ENCODE assay signal across 7 mouse cellular contexts in genomic region chr9:71592577-71593285, GRCm38 (mm10). TPM values are rescaled to one million over a fixed set of nuclear protein-coding genes. Genes with fewer than 3 reads are reported as not detected.
DNase-seq lines count a peak whose midpoint lies in the region; ATAC-seq and TF ChIP-seq lines count a peak whose summit lies in the region.

No protein-coding gene starts in this region.

- no peak for TF ChIP-seq POLR2A in spleen, adult 2 months (IDR thresholded peaks at IDR 0.05; ENCODE audit: low read depth, low read length)

- DNase-seq in spleen, adult 2 months (ENCODE audit: low read depth in 1 of 2, low spot score in 2 of 2), result no peak
- no peak for DNase-seq in spleen, postnatal 10 days (ENCODE audit: low spot score in 2 of 2)
- DNase-seq in layer of hippocampus, postnatal 10 days (ENCODE audit: low spot score in 2 of 2), result no peak
- DNase-seq in cerebellum, postnatal 14 days, result no peak

- peaks cover 16% of the 10 kb centered on the region; the same call in 1 of the 2 replicates for H3K4me1 ChIP-seq in spleen, adult 2 months (ENCODE audit: control insufficient read depth, insufficient read depth, insufficient read length)
- peaks cover 4% of the 10 kb centered on the region for H3K4me1 ChIP-seq in forebrain, embryonic 16.5 days (replicated peaks; ENCODE audit: control insufficient read depth, insufficient read depth, low read length)
- H3K4me1 ChIP-seq in limb, embryonic 13.5 days, result peaks cover 27% of the 10 kb centered on the region
- H3K4me1 ChIP-seq in stomach, embryonic 14.5 days (ENCODE audit: control insufficient read depth, insufficient read depth, low read length), result peaks cover 7% of the 10 kb centered on the region; the same call in 1 of the 2 replicates

- no peaks in the 10 kb centered on the region for H3K27me3 ChIP-seq in spleen, adult 2 months (ENCODE audit: control insufficient read depth, insufficient read depth, low read length)
- H3K27me3 ChIP-seq in forebrain, embryonic 16.5 days (replicated peaks; ENCODE audit: control insufficient read depth, insufficient read depth, low read length), result no peaks in the 10 kb centered on the region
- H3K27me3 ChIP-seq in limb, embryonic 13.5 days, result peaks cover 21% of the 10 kb centered on the region
- no peaks in the 10 kb centered on the region for H3K27me3 ChIP-seq in stomach, embryonic 14.5 days (ENCODE audit: control insufficient read depth, insufficient read depth, low read length)

- TF ChIP-seq CTCF in spleen, adult 2 months (IDR thresholded peaks at IDR 0.05; ENCODE audit: extremely low read depth, insufficient read depth, insufficient read length, insufficient replicate concordance), result no peak

- H3K9ac ChIP-seq in forebrain, embryonic 16.5 days (replicated peaks; ENCODE audit: low read depth, low read length), result peak overlapping the region; percentile 65
- H3K9ac ChIP-seq in limb, embryonic 13.5 days, result peak overlapping the region; percentile 78
- no peak overlapping the region for H3K9ac ChIP-seq in stomach, embryonic 14.5 days (replicated peaks; ENCODE audit: low read depth, low read length)

- peak overlapping the region; percentile 67 for H3K4me2 ChIP-seq in forebrain, embryonic 16.5 days (ENCODE audit: low read length)
- peak overlapping the region; percentile 89 for H3K4me2 ChIP-seq in limb, embryonic 13.5 days (replicated peaks)
- H3K4me2 ChIP-seq in stomach, embryonic 14.5 days (replicated peaks; ENCODE audit: low read depth, low read length), result peak overlapping the region; percentile 62

- H3K9me3 ChIP-seq in forebrain, embryonic 16.5 days (ENCODE audit: control insufficient read depth, low read length), result no peaks in the 10 kb centered on the region
- H3K9me3 ChIP-seq in limb, embryonic 13.5 days, result no peaks in the 10 kb centered on the region
- no peaks in the 10 kb centered on the region for H3K9me3 ChIP-seq in stomach, embryonic 14.5 days (ENCODE audit: control insufficient read depth, low read depth, low read length)

- 44% methylated on average over 6 of the region's 6 CpGs for WGBS in spleen, adult 2 months
- 37% methylated on average over 6 of the region's 6 CpGs for WGBS in forebrain, embryonic 16.5 days
- WGBS in limb, embryonic 13.5 days, result 41% methylated on average over 6 of the region's 6 CpGs
- 36% methylated on average over 6 of the region's 6 CpGs for WGBS in stomach, embryonic 14.5 days

- no peak for ATAC-seq in forebrain, embryonic 16.5 days
- ATAC-seq in limb, embryonic 13.5 days (ENCODE audit: low FRiP score, low read depth), result no peak
- ATAC-seq in stomach, embryonic 14.5 days (ENCODE audit: insufficient number of reproducible peaks, insufficient read depth, low FRiP score, low read depth), result no peak; the same call in 1 of the 2 replicates

- H3K27ac ChIP-seq in spleen, adult 2 months (ENCODE audit: insufficient read depth, low read length), result no peak overlapping the region
- no peak overlapping the region for H3K27ac ChIP-seq in forebrain, embryonic 16.5 days (ENCODE audit: low read length)
- H3K27ac ChIP-seq in limb, embryonic 13.5 days, result no peak overlapping the region
- no peak overlapping the region for H3K27ac ChIP-seq in stomach, embryonic 14.5 days (ENCODE audit: low read length)

- peak overlapping the region; percentile 64; the same call in 1 of the 2 replicates for H3K4me3 ChIP-seq in spleen, adult 2 months (ENCODE audit: extremely low read depth, insufficient read depth, insufficient read length)
- H3K4me3 ChIP-seq in forebrain, embryonic 16.5 days (replicated peaks; ENCODE audit: low read length), result peak overlapping the region; percentile 54
- peak overlapping the region; percentile 67 for H3K4me3 ChIP-seq in limb, embryonic 13.5 days
- H3K4me3 ChIP-seq in stomach, embryonic 14.5 days (ENCODE audit: low read depth, low read length), result peak overlapping the region; percentile 47

- H3K36me3 ChIP-seq in spleen, adult 2 months (ENCODE audit: control insufficient read depth, insufficient read depth, low read length), result no peaks in the 10 kb centered on the region
- no peaks in the 10 kb centered on the region for H3K36me3 ChIP-seq in forebrain, embryonic 16.5 days (ENCODE audit: control insufficient read depth, insufficient read depth)
- no peaks in the 10 kb centered on the region for H3K36me3 ChIP-seq in limb, embryonic 13.5 days
- no peaks in the 10 kb centered on the region for H3K36me3 ChIP-seq in stomach, embryonic 14.5 days (ENCODE audit: control insufficient read depth, insufficient read depth, low read length)

RNA-seq across cellular contexts. Expression of gene Myzap, which starts 0.6 kb away (rescaled TPM):
- polyA plus RNA-seq in spleen, adult 2 months (2012; rRNA removed), result 1.6 and 1.8 TPM in 2 replicates
- 1.7 and 2.8 TPM in 2 replicates for polyA plus RNA-seq in forebrain, embryonic 16.5 days (2015; fragmentation: Nextera tagmentation; extraction: Ambion mirVana)
- polyA plus RNA-seq in limb, embryonic 13.5 days (2015; fragmentation: Nextera tagmentation; extraction: Ambion mirVana), result 14.1 and 14.8 TPM in 2 replicates
- 11.1 and 12.7 TPM in 2 replicates for polyA plus RNA-seq in stomach, embryonic 14.5 days (2014; fragmentation: Nextera tagmentation; extraction: Ambion mirVana)
- total RNA-seq in layer of hippocampus, postnatal 10 days (2021), result 1 to 10 TPM; 1.3 to 2.1 TPM
